Mouse (Mus musculus): ENCODE results near the gene Adat1. TPM values are rescaled to one million over a fixed set of nuclear protein-coding genes. Genes with fewer than 3 reads are reported as not detected.

Gene Adat1
- total RNA-seq, 1 experiment: 11.0 TPM

- no peaks in the 10 kb centered on the region for H3K9me3 ChIP-seq (ENCODE audit: control insufficient read depth, insufficient read depth, low read depth, low read length)
- in situ Hi-C loops (cut with MboI; ENCODE audit: low sequenced_read_pairs in 2 of 2, unreplicated experiment in 2 of 2): no loop called here
- DNase-seq (ENCODE audit: low read depth, low spot score): no peak
- peaks cover 3% of the 10 kb centered on the region; the same call in 1 of the 2 replicates for H3K36me3 ChIP-seq (ENCODE audit: control insufficient read depth, insufficient read depth, low read length, poor library complexity, severe bottlenecking)
- H3K4me3 ChIP-seq (ENCODE audit: insufficient read depth in 1 of 2, low read depth in 1 of 2, low read length in 2 of 2, poor library complexity in 1 of 2, severe bottlenecking in 1 of 2): no peak overlapping the region
- no peak for TF ChIP-seq ZC3H11A (IDR thresholded peaks at IDR 0.05; ENCODE audit: borderline replicate concordance, low read depth, low read length)
- TF ChIP-seq HCFC1 (IDR thresholded peaks at IDR 0.05; ENCODE audit: borderline replicate concordance, insufficient read depth, low read length): no peak
- no peak for TF ChIP-seq ZNF384 (IDR thresholded peaks at IDR 0.05; ENCODE audit: low read depth, low read length)
- no peak for TF ChIP-seq CHD2 (IDR thresholded peaks at IDR 0.05; ENCODE audit: low read depth, low read length)
- TF ChIP-seq MAFK (IDR thresholded peaks at IDR 0.05; ENCODE audit: insufficient read depth, low read depth, low read length): no peak
- no peak overlapping the region for H3K27ac ChIP-seq (ENCODE audit: insufficient read depth, low read depth, low read length, poor library complexity, severe bottlenecking)
- H3K9ac ChIP-seq (ENCODE audit: insufficient read depth, low read depth, low read length, poor library complexity, severe bottlenecking): no peak overlapping the region
- peaks cover 4 to 12% of the 10 kb centered on the region in 2 experiments; a peak in 2 of 4 replicates for H3K4me1 ChIP-seq (ENCODE audit: control insufficient read depth in 2 of 2, insufficient read depth in 2 of 2, low read length in 2 of 2, poor library complexity in 1 of 2)
These were observed 62.3 kb downstream of the Adat1 start for GRCm38 (mm10) chr8:111929648-111930344.

- H3K27ac ChIP-seq (ENCODE audit: insufficient read depth, low read depth, low read length, poor library complexity, severe bottlenecking): peak overlapping the region; percentile 14; the same call in 1 of the 2 replicates
These were observed 67.1 kb downstream of the Adat1 start for GRCm38 (mm10) chr8:111924976-111925375.

GRCm38 (mm10) chr8:111923383-111923804 lies 68.7 kb downstream of the Adat1 start:
- in situ Hi-C loops (cut with MboI; ENCODE audit: low sequenced_read_pairs in 2 of 2, unreplicated experiment in 2 of 2): no loop called here

More at GRCm38 (mm10) chr8:111924976-111925375, 67.1 kb downstream of the Adat1 start:
- H3K4me3 ChIP-seq (ENCODE audit: insufficient read depth in 1 of 2, low read depth in 1 of 2, low read length in 2 of 2, poor library complexity in 1 of 2, severe bottlenecking in 1 of 2): no peak overlapping the region
- TF ChIP-seq CHD2 (IDR thresholded peaks at IDR 0.05; ENCODE audit: low read depth, low read length) (no peak), HCFC1 (IDR thresholded peaks at IDR 0.05; ENCODE audit: borderline replicate concordance, insufficient read depth, low read length) (no peak), MAFK (IDR thresholded peaks at IDR 0.05; ENCODE audit: insufficient read depth, low read depth, low read length) (peak; percentile 99), ZNF384 (IDR thresholded peaks at IDR 0.05; ENCODE audit: low read depth, low read length) (no peak), ZC3H11A (IDR thresholded peaks at IDR 0.05; ENCODE audit: borderline replicate concordance, low read depth, low read length) (no peak)
- DNase-seq (ENCODE audit: low read depth, low spot score): no peak
- no peaks in the 10 kb centered on the region for H3K9me3 ChIP-seq (ENCODE audit: control insufficient read depth, insufficient read depth, low read depth, low read length)
- peaks cover 3 to 13% of the 10 kb centered on the region in 2 experiments for H3K4me1 ChIP-seq (ENCODE audit: control insufficient read depth in 2 of 2, insufficient read depth in 2 of 2, low read length in 2 of 2, poor library complexity in 1 of 2)
- in situ Hi-C loops (cut with MboI; ENCODE audit: low sequenced_read_pairs in 2 of 2, unreplicated experiment in 2 of 2): no loop called here
- peaks cover 3% of the 10 kb centered on the region; the same call in 1 of the 2 replicates for H3K36me3 ChIP-seq (ENCODE audit: control insufficient read depth, insufficient read depth, low read length, poor library complexity, severe bottlenecking)
- no peak overlapping the region for H3K9ac ChIP-seq (ENCODE audit: insufficient read depth, low read depth, low read length, poor library complexity, severe bottlenecking)

GRCm38 (mm10) chr8:111920971-111921370 lies 71.1 kb downstream of the Adat1 start:
- DNase-seq (ENCODE audit: low read depth, low spot score): no peak
- peak overlapping the region; percentile 17; the same call in 1 of the 2 replicates for H3K9ac ChIP-seq (ENCODE audit: insufficient read depth, low read depth, low read length, poor library complexity, severe bottlenecking)
- H3K27ac ChIP-seq (ENCODE audit: insufficient read depth, low read depth, low read length, poor library complexity, severe bottlenecking): peak overlapping the region; percentile 33; the same call in 1 of the 2 replicates
- TF ChIP-seq ZC3H11A (IDR thresholded peaks at IDR 0.05; ENCODE audit: borderline replicate concordance, low read depth, low read length) (no peak), HCFC1 (IDR thresholded peaks at IDR 0.05; ENCODE audit: borderline replicate concordance, insufficient read depth, low read length) (no peak), MAFK (IDR thresholded peaks at IDR 0.05; ENCODE audit: insufficient read depth, low read depth, low read length) (no peak), ZNF384 (IDR thresholded peaks at IDR 0.05; ENCODE audit: low read depth, low read length) (no peak), CHD2 (IDR thresholded peaks at IDR 0.05; ENCODE audit: low read depth, low read length) (no peak)
- no peak overlapping the region for H3K4me3 ChIP-seq (ENCODE audit: insufficient read depth in 1 of 2, low read depth in 1 of 2, low read length in 2 of 2, poor library complexity in 1 of 2, severe bottlenecking in 1 of 2)
- no peaks in the 10 kb centered on the region for H3K9me3 ChIP-seq (ENCODE audit: control insufficient read depth, insufficient read depth, low read depth, low read length)
- H3K4me1 ChIP-seq (ENCODE audit: control insufficient read depth in 2 of 2, insufficient read depth in 2 of 2, low read length in 2 of 2, poor library complexity in 1 of 2): peaks cover 3 to 9% of the 10 kb centered on the region in 2 experiments
- in situ Hi-C loops (cut with MboI; ENCODE audit: low sequenced_read_pairs in 2 of 2, unreplicated experiment in 2 of 2): no loop called here
- H3K36me3 ChIP-seq (ENCODE audit: control insufficient read depth, insufficient read depth, low read length, poor library complexity, severe bottlenecking): peaks cover 7% of the 10 kb centered on the region; the same call in 1 of the 2 replicates

More at GRCm38 (mm10) chr8:111923383-111923804, 68.7 kb downstream of the Adat1 start:
- no peak overlapping the region for H3K4me3 ChIP-seq (ENCODE audit: insufficient read depth in 1 of 2, low read depth in 1 of 2, low read length in 2 of 2, poor library complexity in 1 of 2, severe bottlenecking in 1 of 2)
- peaks cover 6% of the 10 kb centered on the region; the same call in 1 of the 2 replicates for H3K36me3 ChIP-seq (ENCODE audit: control insufficient read depth, insufficient read depth, low read length, poor library complexity, severe bottlenecking)
- no peak overlapping the region for H3K27ac ChIP-seq (ENCODE audit: insufficient read depth, low read depth, low read length, poor library complexity, severe bottlenecking)
- H3K9me3 ChIP-seq (ENCODE audit: control insufficient read depth, insufficient read depth, low read depth, low read length): no peaks in the 10 kb centered on the region
- no peak for TF ChIP-seq CHD2 (IDR thresholded peaks at IDR 0.05; ENCODE audit: low read depth, low read length)
- no peak for TF ChIP-seq ZNF384 (IDR thresholded peaks at IDR 0.05; ENCODE audit: low read depth, low read length)
- no peak for TF ChIP-seq ZC3H11A (IDR thresholded peaks at IDR 0.05; ENCODE audit: borderline replicate concordance, low read depth, low read length)
- TF ChIP-seq MAFK (IDR thresholded peaks at IDR 0.05; ENCODE audit: insufficient read depth, low read depth, low read length): no peak
- TF ChIP-seq HCFC1 (IDR thresholded peaks at IDR 0.05; ENCODE audit: borderline replicate concordance, insufficient read depth, low read length): no peak
- peaks cover 3 to 9% of the 10 kb centered on the region in 2 experiments for H3K4me1 ChIP-seq (ENCODE audit: control insufficient read depth in 2 of 2, insufficient read depth in 2 of 2, low read length in 2 of 2, poor library complexity in 1 of 2)
- peak; percentile 65 for DNase-seq (ENCODE audit: low read depth, low spot score)
- no peak overlapping the region for H3K9ac ChIP-seq (ENCODE audit: insufficient read depth, low read depth, low read length, poor library complexity, severe bottlenecking)

All from ES-E14 (cell line).